Mouse (Mus musculus) heart, embryonic 11.5 days (tissue): ENCODE measurements around the gene Zic1. TPM values are rescaled to one million over a fixed set of nuclear protein-coding genes. Genes with fewer than 3 reads are reported as not detected.

Experiments used
- ATAC-seq: fragments of 200-750 bp; cut with Nextera tagmentation; replicated peaks from 2 replicates; pipeline ENCODE4 v1.8.0; 2017; ENCODE audit warnings: moderate library complexity; ENCODE audit not compliant: insufficient number of reproducible peaks, low FRiP score, low TSS enrichment
- H3K27ac ChIP-seq: fragments of 300-500 bp; sonication (generic); 2 replicates; pipeline ENCODE4 v1.5.1; 2014; ENCODE audit warnings: mild to moderate bottlenecking, low read depth, low read length
- H3K27me3 ChIP-seq: fragments of 300-500 bp; sonication (generic); 2 replicates; pipeline ENCODE4 v1.6.1; 2014; ENCODE audit warnings: mild to moderate bottlenecking, low read length, mixed read lengths; ENCODE audit not compliant: control insufficient read depth, insufficient read depth
- H3K36me3 ChIP-seq: fragments of 300-500 bp; sonication (generic); 2 replicates; pipeline ENCODE4 v1.6.1; 2014; ENCODE audit warnings: mild to moderate bottlenecking, low read length, moderate library complexity, mixed read lengths; ENCODE audit not compliant: control insufficient read depth, insufficient read depth
- H3K4me1 ChIP-seq: fragments of 300-500 bp; sonication (generic); 2 replicates; pipeline ENCODE4 v1.6.1; 2014; ENCODE audit warnings: low read length; ENCODE audit not compliant: control insufficient read depth, insufficient read depth
- H3K4me2 ChIP-seq: fragments of 300-500 bp; sonication (generic); 2 replicates; pipeline ENCODE4 v1.6.1; 2014; ENCODE audit warnings: mild to moderate bottlenecking, moderate library complexity
- H3K4me3 ChIP-seq: fragments of 300-500 bp; sonication (generic); 2 replicates; pipeline ENCODE4 v1.5.1; 2014; ENCODE audit warnings: low read depth, low read length
- H3K9ac ChIP-seq: fragments of 300-500 bp; sonication (generic); 2 replicates; pipeline ENCODE4 v1.6.1; 2014; ENCODE audit warnings: mild to moderate bottlenecking, low read depth, low read length, moderate library complexity
- H3K9me3 ChIP-seq: fragments of 300-500 bp; sonication (generic); replicated peaks from 2 replicates; pipeline ENCODE4 v1.6.1; 2016; ENCODE audit warnings: low read length; ENCODE audit not compliant: control insufficient read depth
- WGBS: fragments of 180-500 bp; shearing (Covaris S2); extraction: QIAGEN DNeasy Blood & Tissue Kit; methylation state at CpG from one replicate; pipeline ENCODE4 v1.1.7; 2014; ENCODE audit not compliant: insufficient replicate concordance; 5-methylcytosine and 5-hydroxymethylcytosine counted together
- polyA plus RNA-seq: library from polyadenylated mRNA; unstranded; fragments of >200 nt; fragmentation: Nextera tagmentation; extraction: Ambion mirVana; gene quantifications from 2 replicates; pipeline ENCODE4 v1.2.1, GENCODE M21; 2014

Gene Zic1
- polyA plus RNA-seq, 1 experiment from 2014 or later: 0.07 TPM

- no peak overlapping the region for H3K4me2 ChIP-seq
- WGBS: 8% methylated on average over 4 of the region's 4 CpGs
- no peak for ATAC-seq
Observed at GRCm38 (mm10) chr9:91374665-91375064, 9.1 kb upstream of the Zic1 start.

GRCm38 (mm10) chr9:91373811-91374575 lies 8.4 kb upstream of the Zic1 start:
- Histone ChIP-seq H3K36me3 (no peaks in the 10 kb centered on the region), H3K4me2 (no peak overlapping the region), H3K4me3 (no peak overlapping the region), H3K27me3 (peaks cover 95% of the 10 kb centered on the region), H3K9me3 (no peaks in the 10 kb centered on the region), H3K9ac (no peak overlapping the region), H3K27ac (no peak overlapping the region), H3K4me1 (peaks cover 2% of the 10 kb centered on the region; the same call in 1 of the 2 replicates)
- no peak for ATAC-seq
- 26% methylated on average over 3 of the region's 3 CpGs for WGBS

More at GRCm38 (mm10) chr9:91374665-91375064, 9.1 kb upstream of the Zic1 start:
- Histone ChIP-seq H3K9me3 (no peaks in the 10 kb centered on the region), H3K4me3 (no peak overlapping the region), H3K36me3 (no peaks in the 10 kb centered on the region), H3K27ac (no peak overlapping the region), H3K9ac (no peak overlapping the region), H3K4me1 (peaks cover 2% of the 10 kb centered on the region; the same call in 1 of the 2 replicates), H3K27me3 (peaks cover 95% of the 10 kb centered on the region)

GRCm38 (mm10) chr9:91371608-91372007 lies 6.0 kb upstream of the Zic1 start:
- no peak for ATAC-seq
- Histone ChIP-seq H3K27me3 (peaks cover 90% of the 10 kb centered on the region), H3K36me3 (no peaks in the 10 kb centered on the region), H3K4me2 (no peak overlapping the region), H3K4me3 (no peak overlapping the region), H3K27ac (no peak overlapping the region), H3K4me1 (no peaks in the 10 kb centered on the region), H3K9ac (no peak overlapping the region), H3K9me3 (no peaks in the 10 kb centered on the region)
- 16% methylated on average over 4 of the region's 4 CpGs for WGBS

- Histone ChIP-seq H3K9me3 (no peaks in the 10 kb centered on the region), H3K36me3 (no peaks in the 10 kb centered on the region), H3K4me3 (no peak overlapping the region), H3K27ac (no peak overlapping the region), H3K4me2 (no peak overlapping the region), H3K9ac (no peak overlapping the region), H3K4me1 (no peaks in the 10 kb centered on the region), H3K27me3 (peaks cover 84% of the 10 kb centered on the region)
- no peak for ATAC-seq
Observed at GRCm38 (mm10) chr9:91371011-91371410, 5.4 kb upstream of the Zic1 start.

- no peak overlapping the region for H3K9ac ChIP-seq
- H3K9me3 ChIP-seq: no peaks in the 10 kb centered on the region
- no peak overlapping the region for H3K27ac ChIP-seq
- no peaks in the 10 kb centered on the region for H3K36me3 ChIP-seq
- no peak for ATAC-seq
- no peak overlapping the region for H3K4me3 ChIP-seq
- H3K27me3 ChIP-seq: peaks cover 84% of the 10 kb centered on the region
- H3K4me1 ChIP-seq: no peaks in the 10 kb centered on the region
- H3K4me2 ChIP-seq: no peak overlapping the region
- 15% methylated on average over 6 of the region's 6 CpGs for WGBS
Observed at GRCm38 (mm10) chr9:91370191-91370708, 4.6 kb upstream of the Zic1 start.

GRCm38 (mm10) chr9:91369293-91369991 lies 3.8 kb upstream of the Zic1 start:
- 2% methylated on average over 26 of the region's 26 CpGs for WGBS
- no peak overlapping the region for H3K4me3 ChIP-seq
- H3K9me3 ChIP-seq: no peaks in the 10 kb centered on the region
- no peak overlapping the region for H3K9ac ChIP-seq
- no peaks in the 10 kb centered on the region for H3K4me1 ChIP-seq
- no peak overlapping the region for H3K4me2 ChIP-seq
- peaks cover 85% of the 10 kb centered on the region for H3K27me3 ChIP-seq
- no peak for ATAC-seq
- H3K36me3 ChIP-seq: no peaks in the 10 kb centered on the region
- no peak overlapping the region for H3K27ac ChIP-seq

GRCm38 (mm10) chr9:91368946-91369292 lies 3.3 kb upstream of the Zic1 start:
- Histone ChIP-seq H3K27ac (no peak overlapping the region), H3K9me3 (no peaks in the 10 kb centered on the region), H3K4me2 (no peak overlapping the region), H3K27me3 (peaks cover 85% of the 10 kb centered on the region), H3K4me1 (no peaks in the 10 kb centered on the region), H3K4me3 (no peak overlapping the region), H3K36me3 (no peaks in the 10 kb centered on the region), H3K9ac (no peak overlapping the region)
- ATAC-seq: no peak
- WGBS: 2% methylated on average over 13 of the region's 13 CpGs

- no peaks in the 10 kb centered on the region for H3K4me1 ChIP-seq
- ATAC-seq: no peak
- H3K27ac ChIP-seq: no peak overlapping the region
- 1% methylated on average over 3 of the region's 3 CpGs for WGBS
- H3K4me3 ChIP-seq: no peak overlapping the region
- no peaks in the 10 kb centered on the region for H3K9me3 ChIP-seq
- H3K9ac ChIP-seq: no peak overlapping the region
- H3K36me3 ChIP-seq: no peaks in the 10 kb centered on the region
- H3K4me2 ChIP-seq: no peak overlapping the region
- H3K27me3 ChIP-seq: peaks cover 85% of the 10 kb centered on the region
Observed at GRCm38 (mm10) chr9:91368150-91368549, 2.5 kb upstream of the Zic1 start.
